Mouse (Mus musculus) hindbrain, embryonic 11.5 days (tissue): Measurements from ENCODE around the gene Rnf4. TPM values are rescaled to one million over a fixed set of nuclear protein-coding genes. Genes with fewer than 3 reads are reported as not detected.
A peak's percentile ranks its signal among the peaks of the same experiment; 100 is the strongest.

ENCODE experiments used
- ATAC-seq: fragments of 200-750 bp; cut with Nextera tagmentation; 2 replicates; pipeline ENCODE4 v1.8.0; 2017; ENCODE audit warnings: mild to moderate bottlenecking, moderate TSS enrichment, moderate library complexity; ENCODE audit not compliant: low FRiP score
- DNase-seq: peaks from one replicate; pipeline ENCODE4 v3.0.0-alpha.2; 2015; ENCODE audit warnings: low spot score
- H3K27ac ChIP-seq: fragments of 300-500 bp; sonication (generic); 2 replicates; pipeline ENCODE4 v1.5.1; 2014; ENCODE audit warnings: mild to moderate bottlenecking, low read depth, low read length
- H3K27me3 ChIP-seq: fragments of 300-500 bp; sonication (generic); 2 replicates; pipeline ENCODE4 v1.6.1; 2014; ENCODE audit warnings: mild to moderate bottlenecking, low read length, moderate library complexity, mixed read lengths; ENCODE audit not compliant: control insufficient read depth, insufficient read depth
- H3K36me3 ChIP-seq: fragments of 300-500 bp; sonication (generic); 2 replicates; pipeline ENCODE4 v1.6.1; 2014; ENCODE audit warnings: mild to moderate bottlenecking, low read length, moderate library complexity, mixed read lengths; ENCODE audit not compliant: control insufficient read depth, insufficient read depth
- H3K4me1 ChIP-seq: fragments of 300-500 bp; sonication (generic); replicated peaks from 2 replicates; pipeline ENCODE4 v1.6.1; 2014; ENCODE audit warnings: low read length, mixed read lengths; ENCODE audit not compliant: control insufficient read depth, insufficient read depth
- H3K4me2 ChIP-seq: fragments of 300-500 bp; sonication (generic); replicated peaks from 2 replicates; pipeline ENCODE4 v1.6.1; 2014; ENCODE audit warnings: mild to moderate bottlenecking, low read depth, low read length
- H3K4me3 ChIP-seq: fragments of 300-500 bp; sonication (generic); 2 replicates; pipeline ENCODE4 v1.5.1; 2014; ENCODE audit warnings: low read depth, low read length
- H3K9ac ChIP-seq: fragments of 300-500 bp; sonication (generic); 2 replicates; pipeline ENCODE4 v1.6.1; 2014; ENCODE audit warnings: low read depth, low read length
- H3K9me3 ChIP-seq: fragments of 300-500 bp; sonication (generic); 2 replicates; pipeline ENCODE4 v1.6.1; 2016; ENCODE audit warnings: low read length; ENCODE audit not compliant: control insufficient read depth
- WGBS: fragments of 180-500 bp; shearing (Covaris S2); extraction: QIAGEN DNeasy Blood & Tissue Kit; methylation state at CpG from one replicate; pipeline ENCODE4 v1.1.7; 2014; 5-methylcytosine and 5-hydroxymethylcytosine counted together
- polyA plus RNA-seq: library from polyadenylated mRNA; unstranded; fragments of >200 nt; fragmentation: Nextera tagmentation; extraction: Ambion mirVana; gene quantifications from 2 replicates; pipeline ENCODE4 v1.2.1, GENCODE M21; 2014

The Rnf4 gene
- polyA plus RNA-seq, 1 experiment from 2014 or later = 188 TPM

- ATAC-seq = no peak
- no peaks in the 10 kb centered on the region for H3K9me3 ChIP-seq
- H3K4me1 ChIP-seq = no peaks in the 10 kb centered on the region
- 100% methylated on average over 2 of the region's 2 CpGs for WGBS
- H3K4me2 ChIP-seq = no peak overlapping the region
- no peaks in the 10 kb centered on the region for H3K27me3 ChIP-seq
- H3K9ac ChIP-seq = no peak overlapping the region
- H3K4me3 ChIP-seq = no peak overlapping the region
- no peak for DNase-seq
- H3K27ac ChIP-seq = no peak overlapping the region
- no peaks in the 10 kb centered on the region for H3K36me3 ChIP-seq
Measured at GRCm38 (mm10) chr5:34295141-34295540, 40.9 kb upstream of the Rnf4 start.

DNA sequence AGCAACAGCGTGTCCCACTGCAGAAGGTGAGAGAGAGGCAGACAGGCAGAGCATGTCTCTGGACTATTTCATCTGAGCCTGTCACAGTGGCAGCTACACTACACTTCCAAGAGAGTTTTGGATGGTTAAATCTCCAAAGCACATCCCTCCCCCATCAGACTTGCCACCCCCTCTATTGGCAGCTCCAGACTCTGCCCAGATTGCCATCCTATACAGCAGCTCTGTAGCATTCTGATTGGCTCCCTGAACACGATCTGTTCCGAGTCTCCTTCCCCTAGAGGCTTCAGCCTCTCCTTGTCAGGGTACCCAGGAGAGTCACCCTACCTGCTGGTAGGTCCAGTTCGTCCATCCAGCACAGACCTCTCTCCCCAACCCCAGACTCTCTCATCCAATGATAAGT is 38.0 kb upstream of the Rnf4 start:
- DNase-seq = no peak
- Histone ChIP-seq H3K4me2 (no peak overlapping the region), H3K27me3 (no peaks in the 10 kb centered on the region), H3K9me3 (no peaks in the 10 kb centered on the region), H3K36me3 (no peaks in the 10 kb centered on the region), H3K4me3 (no peak overlapping the region), H3K4me1 (no peaks in the 10 kb centered on the region), H3K27ac (no peak overlapping the region), H3K9ac (no peak overlapping the region)
- 61% methylated on average over 4 of the region's 4 CpGs for WGBS
- no peak for ATAC-seq

DNA sequence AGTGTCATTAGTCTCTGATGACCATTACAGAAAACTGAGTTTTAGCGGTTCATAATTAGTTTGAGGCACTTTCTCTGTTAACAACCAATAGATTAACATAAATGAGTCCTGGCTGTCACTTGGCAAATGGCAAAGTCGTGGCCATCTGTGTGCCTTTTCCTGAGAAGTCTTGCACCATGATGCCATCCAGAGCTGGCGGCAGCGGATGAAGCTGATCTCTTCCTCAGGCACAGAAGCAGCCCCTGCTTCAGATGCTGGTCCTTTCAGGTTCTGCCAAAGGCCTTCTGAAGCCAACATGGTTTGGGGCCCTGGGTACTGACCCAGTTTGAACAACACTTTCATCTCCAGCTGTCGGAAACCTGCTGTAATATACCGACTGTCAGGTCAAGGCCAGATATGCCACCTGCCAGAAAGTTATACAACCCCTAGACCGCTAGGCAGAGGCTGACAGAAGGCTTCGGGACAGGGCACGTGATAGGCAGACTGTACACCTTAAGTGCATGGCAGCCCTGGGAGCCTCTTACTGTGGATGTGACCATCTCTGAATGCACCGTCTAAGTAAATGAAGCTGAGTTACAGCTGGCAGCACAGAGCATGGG is 37.1 kb upstream of the Rnf4 start:
- Histone ChIP-seq H3K9me3 (no peaks in the 10 kb centered on the region), H3K27ac (no peak overlapping the region), H3K27me3 (no peaks in the 10 kb centered on the region), H3K4me1 (no peaks in the 10 kb centered on the region), H3K9ac (no peak overlapping the region), H3K36me3 (no peaks in the 10 kb centered on the region), H3K4me3 (no peak overlapping the region), H3K4me2 (no peak overlapping the region)
- 88% methylated on average over 10 of the region's 10 CpGs for WGBS
- no peak for DNase-seq
- no peak for ATAC-seq

DNA sequence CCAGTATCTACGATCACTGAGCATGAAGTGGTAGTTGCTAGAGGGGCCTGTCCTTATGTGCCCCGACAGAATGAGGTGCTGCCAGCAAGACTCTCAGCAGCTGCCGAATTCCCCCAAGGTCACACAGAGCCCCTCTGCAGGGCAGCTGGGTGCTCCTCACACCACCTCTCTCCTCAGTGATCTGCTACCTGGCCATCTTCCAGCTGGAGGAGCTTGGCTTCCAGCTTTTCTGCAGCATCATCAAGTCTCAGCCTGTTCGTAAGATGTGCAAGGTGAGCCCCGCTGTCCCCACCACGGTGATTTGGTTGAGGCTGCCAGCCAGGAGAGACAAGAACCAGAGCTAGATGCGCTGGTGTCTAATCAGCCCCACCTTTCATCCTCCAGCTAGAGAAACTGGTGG is 33.7 kb upstream of the Rnf4 start:
- Histone ChIP-seq H3K36me3 (no peaks in the 10 kb centered on the region), H3K9me3 (no peaks in the 10 kb centered on the region), H3K27ac (no peak overlapping the region), H3K9ac (no peak overlapping the region), H3K27me3 (no peaks in the 10 kb centered on the region), H3K4me2 (no peak overlapping the region), H3K4me1 (no peaks in the 10 kb centered on the region), H3K4me3 (no peak overlapping the region)
- DNase-seq (no peak), ATAC-seq (no peak)
- WGBS = 92% methylated on average over 7 of the region's 7 CpGs

GRCm38 (mm10) chr5:34309016-34309415 is 27.1 kb upstream of the Rnf4 start:
- no peak overlapping the region for H3K27ac ChIP-seq
- H3K4me1 ChIP-seq = no peaks in the 10 kb centered on the region
- no peaks in the 10 kb centered on the region for H3K36me3 ChIP-seq
- 89% methylated on average over 3 of the region's 3 CpGs for WGBS
- no peaks in the 10 kb centered on the region for H3K27me3 ChIP-seq
- no peak for ATAC-seq
- no peak overlapping the region for H3K9ac ChIP-seq
- DNase-seq = no peak
- H3K4me2 ChIP-seq = no peak overlapping the region
- H3K4me3 ChIP-seq = no peak overlapping the region
- H3K9me3 ChIP-seq = no peaks in the 10 kb centered on the region

GRCm38 (mm10) chr5:34319491-34320034 is 16.5 kb upstream of the Rnf4 start:
- Histone ChIP-seq H3K4me3 (no peak overlapping the region), H3K27ac (no peak overlapping the region), H3K36me3 (no peaks in the 10 kb centered on the region), H3K4me2 (no peak overlapping the region), H3K4me1 (no peaks in the 10 kb centered on the region), H3K9me3 (no peaks in the 10 kb centered on the region), H3K27me3 (no peaks in the 10 kb centered on the region), H3K9ac (no peak overlapping the region)
- ATAC-seq (no peak), DNase-seq (no peak)
- WGBS = 65% methylated on average over 2 of the region's 2 CpGs

DNA sequence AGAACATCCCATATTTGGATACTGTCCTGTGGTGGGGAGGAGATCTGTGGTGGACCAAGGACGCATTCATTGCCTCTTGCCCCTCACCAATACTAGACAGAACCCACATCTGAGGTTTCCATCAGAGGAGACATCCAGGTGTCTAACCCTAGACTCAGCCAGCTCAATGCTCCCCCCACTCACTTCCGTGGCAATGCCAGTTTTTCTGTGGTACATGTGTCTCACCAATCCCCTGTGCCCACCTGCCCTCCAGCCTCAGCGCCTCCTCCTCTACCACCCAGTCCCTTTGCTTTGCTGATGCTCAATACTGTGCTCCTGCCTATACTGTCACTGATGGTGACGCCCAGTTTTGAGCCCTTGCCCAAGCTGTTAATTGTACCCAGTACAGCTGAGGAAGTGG is 14.9 kb upstream of the Rnf4 start:
- Histone ChIP-seq H3K27me3 (no peaks in the 10 kb centered on the region), H3K4me1 (no peaks in the 10 kb centered on the region), H3K9me3 (no peaks in the 10 kb centered on the region), H3K4me3 (no peak overlapping the region), H3K4me2 (no peak overlapping the region), H3K36me3 (no peaks in the 10 kb centered on the region), H3K9ac (no peak overlapping the region), H3K27ac (no peak overlapping the region)
- 81% methylated on average over 4 of the region's 4 CpGs for WGBS
- ATAC-seq (no peak), DNase-seq (no peak)

GRCm38 (mm10) chr5:34325286-34325685 is 10.8 kb upstream of the Rnf4 start:
- no peak for DNase-seq
- H3K9me3 ChIP-seq = no peaks in the 10 kb centered on the region
- no peaks in the 10 kb centered on the region for H3K36me3 ChIP-seq
- peaks cover 4% of the 10 kb centered on the region; the same call in 1 of the 2 replicates for H3K4me1 ChIP-seq
- H3K9ac ChIP-seq = no peak overlapping the region
- ATAC-seq = no peak
- no peak overlapping the region for H3K4me3 ChIP-seq
- H3K27ac ChIP-seq = no peak overlapping the region
- H3K4me2 ChIP-seq = no peak overlapping the region
- no peaks in the 10 kb centered on the region for H3K27me3 ChIP-seq

GRCm38 (mm10) chr5:34326249-34326691 is 9.8 kb upstream of the Rnf4 start:
- no peak overlapping the region for H3K4me3 ChIP-seq
- 27% methylated on average over 4 of the region's 4 CpGs for WGBS
- 0 out of 2 replicates have a peak, but pooled peaks have one; percentile 22 for ATAC-seq
- no peaks in the 10 kb centered on the region for H3K9me3 ChIP-seq
- no peak overlapping the region for H3K27ac ChIP-seq
- no peaks in the 10 kb centered on the region for H3K27me3 ChIP-seq
- H3K36me3 ChIP-seq = no peaks in the 10 kb centered on the region
- H3K4me2 ChIP-seq = no peak overlapping the region
- H3K9ac ChIP-seq = peak overlapping the region; percentile 60
- H3K4me1 ChIP-seq = peaks cover 4% of the 10 kb centered on the region; the same call in 1 of the 2 replicates
- peak; percentile 21 for DNase-seq
